Mouse (Mus musculus) embryonic facial prominence, embryonic 11.5 days (tissue): ENCODE measurements around the gene Csnk1g1. TPM values are rescaled to one million over a fixed set of nuclear protein-coding genes. Genes with fewer than 3 reads are reported as not detected.

Experiments
- ATAC-seq: fragments of 200-750 bp; cut with Nextera tagmentation; replicated peaks from 2 replicates; pipeline ENCODE4 v1.8.0; 2017; ENCODE audit warnings: low read depth; ENCODE audit not compliant: insufficient number of reproducible peaks, low FRiP score, low TSS enrichment
- DNase-seq: peaks from one replicate; pipeline ENCODE4 v3.0.0-alpha.2; 2015; ENCODE audit warnings: low spot score
- H3K27ac ChIP-seq: fragments of 300-500 bp; sonication (generic); replicated peaks from 2 replicates; pipeline ENCODE4 v1.5.1; 2014; ENCODE audit warnings: mild to moderate bottlenecking, low read depth, low read length, control low read depth
- H3K27me3 ChIP-seq: fragments of 300-500 bp; sonication (generic); 2 replicates; pipeline ENCODE4 v1.6.1; 2014; ENCODE audit warnings: mild to moderate bottlenecking, low read length, moderate library complexity, mixed read lengths; ENCODE audit not compliant: control insufficient read depth, insufficient read depth
- H3K36me3 ChIP-seq: fragments of 300-500 bp; sonication (generic); replicated peaks from 2 replicates; pipeline ENCODE4 v1.6.1; 2014; ENCODE audit warnings: low read depth, mild to moderate bottlenecking, low read length, moderate library complexity, mixed read lengths; ENCODE audit not compliant: control insufficient read depth, insufficient read depth
- H3K4me1 ChIP-seq: fragments of 300-500 bp; sonication (generic); 2 replicates; pipeline ENCODE4 v1.6.1; 2014; ENCODE audit warnings: low read length, mixed read lengths; ENCODE audit not compliant: control insufficient read depth, insufficient read depth
- H3K4me2 ChIP-seq: fragments of 300-500 bp; sonication (generic); 2 replicates; pipeline ENCODE4 v1.6.1; 2014; ENCODE audit warnings: low read depth, mild to moderate bottlenecking, control low read depth, low read length, moderate library complexity
- H3K4me3 ChIP-seq: fragments of 300-500 bp; sonication (generic); 2 replicates; pipeline ENCODE4 v1.5.1; 2014; ENCODE audit warnings: low read depth, low read length, control low read depth
- H3K9ac ChIP-seq: fragments of 300-500 bp; sonication (generic); replicated peaks from 2 replicates; pipeline ENCODE4 v1.6.1; 2014; ENCODE audit warnings: mild to moderate bottlenecking, control low read depth, low read length
- H3K9me3 ChIP-seq: fragments of 300-500 bp; sonication (generic); replicated peaks from 2 replicates; pipeline ENCODE4 v1.6.1; 2016; ENCODE audit warnings: mild to moderate bottlenecking, low read length, inconsistent platforms, mixed read lengths; ENCODE audit not compliant: control insufficient read depth
- WGBS: fragments of 180-500 bp; shearing (Covaris S2); extraction: QIAGEN DNeasy Blood & Tissue Kit; methylation state at CpG from one replicate; pipeline ENCODE4 v1.1.7; 2014; 5-methylcytosine and 5-hydroxymethylcytosine counted together
- polyA plus RNA-seq: library from polyadenylated mRNA; unstranded; fragments of >200 nt; fragmentation: Nextera tagmentation; extraction: Ambion mirVana; gene quantifications from 2 replicates; pipeline ENCODE4 v1.2.1, GENCODE M21; 2014

Gene Csnk1g1
- polyA plus RNA-seq, 1 experiment from 2014 or later = 17.3 TPM

DNA sequence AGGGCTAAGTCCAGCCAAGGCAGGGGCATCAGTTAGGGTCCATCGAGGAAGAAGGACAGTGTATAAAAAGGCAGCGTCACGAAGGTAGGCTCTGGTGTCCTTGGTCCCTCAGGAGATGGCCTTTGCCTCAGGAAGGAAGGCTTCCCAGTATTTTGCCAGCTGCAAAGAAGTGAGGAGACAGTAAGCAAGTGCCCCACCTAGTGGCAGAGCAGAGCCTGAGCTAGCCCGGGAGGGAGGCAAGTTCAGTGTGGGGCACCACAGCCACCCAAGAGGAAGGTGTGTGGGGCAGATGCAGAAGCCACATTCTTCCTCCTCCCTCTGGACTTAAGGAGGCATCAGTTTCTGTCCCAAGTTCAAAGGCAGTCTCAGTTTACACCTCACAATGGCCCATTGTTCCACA is 179.7 kb downstream of the Csnk1g1 start:
- Histone ChIP-seq H3K4me3 (no peak overlapping the region), H3K27ac (no peak overlapping the region; the same call in 1 of the 2 replicates), H3K27me3 (no peaks in the 10 kb centered on the region), H3K4me1 (no peaks in the 10 kb centered on the region), H3K4me2 (no peak overlapping the region), H3K9ac (no peak overlapping the region), H3K36me3 (peaks cover 2% of the 10 kb centered on the region; the same call in 1 of the 2 replicates), H3K9me3 (no peaks in the 10 kb centered on the region)
- ATAC-seq (peak; percentile 42; the same call in 1 of the 2 replicates), DNase-seq (peak; percentile 74)
- 23% methylated on average over 4 of the region's 4 CpGs for WGBS

GRCm38 (mm10) chr9:66090593-66091244 is 182.0 kb downstream of the Csnk1g1 start:
- Histone ChIP-seq H3K4me3 (no peak overlapping the region), H3K9me3 (no peaks in the 10 kb centered on the region), H3K4me1 (no peaks in the 10 kb centered on the region), H3K36me3 (peaks cover 5% of the 10 kb centered on the region), H3K27ac (no peak overlapping the region), H3K27me3 (no peaks in the 10 kb centered on the region), H3K4me2 (no peak overlapping the region), H3K9ac (no peak overlapping the region)
- no peak for ATAC-seq
- WGBS = 92% methylated on average over 13 of the region's 13 CpGs
- DNase-seq = no peak

- Histone ChIP-seq H3K27me3 (no peaks in the 10 kb centered on the region), H3K9me3 (no peaks in the 10 kb centered on the region), H3K9ac (no peak overlapping the region), H3K4me2 (no peak overlapping the region), H3K36me3 (peaks cover 5% of the 10 kb centered on the region), H3K27ac (peak overlapping the region; percentile 3; the same call in 1 of the 2 replicates), H3K4me3 (no peak overlapping the region), H3K4me1 (no peaks in the 10 kb centered on the region)
- WGBS = 71% methylated on average over 6 of the region's 6 CpGs
- DNase-seq (no peak), ATAC-seq (no peak)
These were observed 182.9 kb downstream of the Csnk1g1 start for GRCm38 (mm10) chr9:66091327-66092231.

- Histone ChIP-seq H3K9ac (no peak overlapping the region), H3K4me3 (no peak overlapping the region), H3K27ac (no peak overlapping the region; the same call in 1 of the 2 replicates), H3K9me3 (no peaks in the 10 kb centered on the region), H3K36me3 (peaks cover 8% of the 10 kb centered on the region), H3K4me1 (no peaks in the 10 kb centered on the region), H3K4me2 (no peak overlapping the region), H3K27me3 (no peaks in the 10 kb centered on the region)
- no peak for ATAC-seq
- 56% methylated on average over 2 of the region's 2 CpGs for WGBS
- DNase-seq = no peak
These were observed 183.9 kb downstream of the Csnk1g1 start for GRCm38 (mm10) chr9:66092664-66093063.

Other genes starting within 250 kb of the Csnk1g1 start
- gene Oaz2, start 240.9 kb upstream of the Csnk1g1 start, polyA plus RNA-seq = 213 and 232 TPM in 2 replicates
- gene Zfp609, start 81.4 kb upstream of the Csnk1g1 start, polyA plus RNA-seq = 5.4 and 7.3 TPM in 2 replicates
- gene Pclaf, start 18.7 kb upstream of the Csnk1g1 start, polyA plus RNA-seq = 244 and 273 TPM in 2 replicates
- 37.9 and 45.5 TPM in 2 replicates for gene Trip4, start 130 bp upstream of the Csnk1g1 start, polyA plus RNA-seq
- gene Ppib, start 151.3 kb downstream of the Csnk1g1 start, polyA plus RNA-seq = 543 and 552 TPM in 2 replicates
- gene Snx22, start 160.8 kb downstream of the Csnk1g1 start, polyA plus RNA-seq = 4.1 and 4.7 TPM in 2 replicates
- gene Snx1, start 217.7 kb downstream of the Csnk1g1 start, polyA plus RNA-seq = 144 and 148 TPM in 2 replicates
- gene Ciao2a, start 217.7 kb downstream of the Csnk1g1 start, polyA plus RNA-seq = 184 and 206 TPM in 2 replicates
- gene Dapk2, start 249.3 kb downstream of the Csnk1g1 start, polyA plus RNA-seq = 5.7 and 6.2 TPM in 2 replicates